Mouse (Mus musculus) olfactory bulb, adult 2 months (tissue): ENCODE results near the gene Arhgap10. TPM values are rescaled to one million over a fixed set of nuclear protein-coding genes. Genes with fewer than 3 reads are reported as not detected.

Experiments
- H3K27ac ChIP-seq: fragments of 200-500 bp; 2 replicates; pipeline ENCODE4 v1.5.1; 2012; ENCODE audit warnings: low read depth, low read length; ENCODE audit not compliant: insufficient read depth
- H3K4me1 ChIP-seq: fragments of 200-500 bp; 2 replicates; pipeline ENCODE4 v1.6.1; 2012; ENCODE audit warnings: low read length; ENCODE audit not compliant: control insufficient read depth, insufficient read depth
- H3K4me3 ChIP-seq: fragments of 200-500 bp; 2 replicates; pipeline ENCODE4 v1.5.1; 2012; ENCODE audit warnings: mild to moderate bottlenecking, low read depth, low read length, moderate library complexity; ENCODE audit not compliant: insufficient read depth
- CTCF ChIP-seq: fragments of 200-500 bp; IDR thresholded peaks from 2 replicates; pipeline ENCODE4 v1.5.1; 2012; ENCODE audit warnings: low read depth, mild to moderate bottlenecking, low read length, moderate library complexity; ENCODE audit not compliant: insufficient read depth
- POLR2A ChIP-seq: fragments of 200-500 bp; IDR thresholded peaks from 2 replicates; pipeline ENCODE4 v1.6.1; 2012; ENCODE audit warnings: mild to moderate bottlenecking, low read depth, low read length, moderate library complexity; ENCODE audit not compliant: insufficient read depth
- WGBS: fragments of 180-500 bp; shearing (Covaris S2); methylation state at CpG from one replicate; pipeline ENCODE4 v1.1.7; 2018; 5-methylcytosine and 5-hydroxymethylcytosine counted together
- polyA plus RNA-seq: library from polyadenylated mRNA; stranded (reverse); fragments of >200 nt; gene quantifications from 2 replicates; pipeline ENCODE4 v1.2.4, GENCODE M21; 2012; ENCODE audit warnings: low replicate concordance; ENCODE audit not compliant: missing spikeins, insufficient read depth, insufficient read length

The Arhgap10 gene
- polyA plus RNA-seq, 1 experiment, result not detected

DNA sequence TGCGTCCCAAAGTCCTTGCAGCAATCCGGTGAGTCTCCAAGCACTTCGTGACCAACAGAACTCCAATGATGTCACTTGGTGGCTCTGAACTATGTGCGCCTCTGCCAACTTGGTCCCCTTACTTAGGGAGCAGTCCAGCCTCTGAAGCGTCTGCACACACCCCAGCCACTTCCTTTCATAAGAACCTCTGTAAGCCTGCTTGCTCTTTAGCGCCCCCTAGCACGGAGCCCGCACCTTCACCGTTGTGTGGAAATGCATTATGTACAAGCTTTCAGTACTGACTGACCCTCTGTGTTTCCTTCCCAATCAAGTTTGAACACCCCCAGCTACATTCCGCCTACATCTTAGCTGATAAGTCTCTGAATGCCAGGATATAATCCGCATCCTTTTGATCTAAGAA, 138.5 kb downstream of the Arhgap10 start:
- WGBS, result 64% methylated on average over 11 of the region's 11 CpGs
- H3K27ac ChIP-seq, result no peak overlapping the region
- H3K4me1 ChIP-seq, result peaks cover 4% of the 10 kb centered on the region
- H3K4me3 ChIP-seq, result no peak overlapping the region
- TF ChIP-seq CTCF (no peak), POLR2A (no peak)

DNA sequence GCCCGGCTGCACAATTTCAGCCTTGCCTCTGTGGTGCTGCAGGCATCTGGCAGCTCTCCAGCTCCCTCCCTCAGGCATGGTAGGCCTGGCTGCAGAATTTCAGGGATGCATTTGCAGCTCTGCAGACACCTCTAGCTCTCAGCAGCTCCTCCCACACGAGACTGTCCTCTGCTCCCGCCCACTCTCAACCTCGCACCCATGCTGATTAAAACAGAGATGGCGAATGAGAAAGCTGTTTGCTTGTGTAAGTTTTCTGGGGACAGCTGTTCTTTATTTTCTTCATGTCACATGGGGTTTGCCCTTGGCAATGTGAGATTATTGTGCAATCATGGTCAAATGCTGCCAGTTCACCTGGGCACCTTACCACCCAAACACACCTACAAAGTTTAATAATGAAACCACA, 141.3 kb downstream of the Arhgap10 start:
- WGBS, result 26% methylated on average over 5 of the region's 5 CpGs
- no peak for TF ChIP-seq POLR2A
- TF ChIP-seq CTCF, result no peak
- Histone ChIP-seq H3K4me1 (peaks cover 4% of the 10 kb centered on the region), H3K27ac (no peak overlapping the region), H3K4me3 (no peak overlapping the region)

DNA sequence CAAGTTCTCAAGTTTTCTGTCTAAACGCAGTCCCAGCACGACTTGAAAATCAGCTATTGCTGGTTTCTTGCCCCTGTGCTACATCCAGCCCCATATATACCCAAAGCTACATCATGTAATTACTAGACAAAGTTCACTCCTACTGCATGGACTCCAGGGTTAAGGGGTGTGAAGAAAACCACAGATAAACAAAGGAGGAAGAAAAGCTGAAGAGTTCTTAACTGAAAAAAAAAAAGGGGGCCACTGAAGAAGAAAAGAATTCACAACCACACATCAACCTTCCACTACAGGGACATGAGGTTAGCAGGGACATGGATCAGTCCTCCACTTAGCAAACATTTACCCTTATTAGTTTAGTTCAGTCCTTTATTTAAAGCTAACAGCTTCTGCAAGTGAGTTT, 141.8 kb downstream of the Arhgap10 start:
- Histone ChIP-seq H3K27ac (no peak overlapping the region), H3K4me1 (peaks cover 4% of the 10 kb centered on the region), H3K4me3 (no peak overlapping the region)
- WGBS, result 59% methylated on average over 2 of the region's 2 CpGs
- no peak for TF ChIP-seq CTCF

DNA sequence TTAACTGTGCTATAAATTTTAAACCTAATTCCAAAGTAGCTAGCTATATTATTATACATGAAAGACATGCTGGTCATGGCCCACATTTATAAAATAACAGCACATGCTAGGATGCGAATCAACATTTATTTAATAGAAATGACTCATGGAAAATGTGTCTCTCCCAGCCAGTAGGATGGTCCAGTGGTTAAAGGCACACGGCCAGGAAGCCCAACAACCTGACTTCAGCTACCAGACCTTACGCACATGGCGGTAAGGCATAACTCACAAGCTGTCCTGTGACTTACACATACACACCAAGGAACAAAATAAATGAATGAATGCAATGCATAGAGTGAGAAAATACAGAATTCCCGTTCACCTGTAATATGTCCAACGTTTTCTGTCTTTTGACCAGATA, 146.7 kb downstream of the Arhgap10 start:
- Histone ChIP-seq H3K27ac (no peak overlapping the region), H3K4me3 (no peak overlapping the region), H3K4me1 (no peaks in the 10 kb centered on the region)
- 89% methylated on average over 6 of the region's 6 CpGs for WGBS
- no peak for TF ChIP-seq POLR2A

DNA sequence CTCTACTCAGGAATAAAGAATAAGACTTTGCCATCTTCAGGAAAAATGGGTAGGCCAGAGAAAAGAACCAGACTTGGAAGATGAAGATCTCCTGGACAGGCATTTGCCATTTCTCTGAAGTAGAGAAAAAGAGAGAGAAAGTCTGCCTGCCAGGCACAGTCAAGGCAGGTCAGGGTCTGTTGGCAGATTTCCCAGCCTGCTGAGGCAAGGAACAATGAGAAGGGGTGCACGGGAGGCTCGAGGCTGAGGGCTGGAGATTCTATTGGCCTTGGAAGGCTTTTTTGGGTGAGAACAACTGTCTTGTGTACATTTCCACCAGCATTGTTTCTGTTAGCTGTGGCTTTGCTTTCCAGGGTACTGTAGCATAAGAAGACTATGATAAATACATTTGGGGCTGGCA, 147.4 kb downstream of the Arhgap10 start:
- TF ChIP-seq CTCF, result no peak
- TF ChIP-seq POLR2A, result no peak
- WGBS, result 33% methylated on average over 2 of the region's 2 CpGs
- Histone ChIP-seq H3K4me3 (no peak overlapping the region), H3K4me1 (no peaks in the 10 kb centered on the region), H3K27ac (no peak overlapping the region)

DNA sequence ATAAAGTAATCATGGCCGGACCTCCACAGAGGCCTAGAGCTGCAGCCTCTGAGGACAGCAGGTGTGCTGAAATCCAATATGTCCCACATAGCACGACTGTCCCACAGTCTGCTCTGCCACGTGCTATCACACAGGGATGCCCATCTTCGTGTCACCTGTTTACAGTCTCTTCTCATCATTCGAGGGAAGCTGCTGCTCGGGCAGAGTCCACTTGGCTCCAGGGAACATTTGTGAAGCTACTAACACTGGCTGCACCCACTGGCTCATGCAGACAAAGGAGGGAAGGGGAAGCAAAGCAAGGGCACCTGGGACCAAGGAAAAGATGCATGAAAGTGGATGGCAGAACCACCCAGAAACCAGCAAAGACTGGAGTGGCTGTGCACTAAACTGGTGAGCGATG, 148.1 kb downstream of the Arhgap10 start:
- WGBS, result 91% methylated on average over 7 of the region's 7 CpGs
- Histone ChIP-seq H3K4me3 (no peak overlapping the region), H3K27ac (no peak overlapping the region), H3K4me1 (no peaks in the 10 kb centered on the region)
- no peak for TF ChIP-seq POLR2A
- TF ChIP-seq CTCF, result no peak

DNA sequence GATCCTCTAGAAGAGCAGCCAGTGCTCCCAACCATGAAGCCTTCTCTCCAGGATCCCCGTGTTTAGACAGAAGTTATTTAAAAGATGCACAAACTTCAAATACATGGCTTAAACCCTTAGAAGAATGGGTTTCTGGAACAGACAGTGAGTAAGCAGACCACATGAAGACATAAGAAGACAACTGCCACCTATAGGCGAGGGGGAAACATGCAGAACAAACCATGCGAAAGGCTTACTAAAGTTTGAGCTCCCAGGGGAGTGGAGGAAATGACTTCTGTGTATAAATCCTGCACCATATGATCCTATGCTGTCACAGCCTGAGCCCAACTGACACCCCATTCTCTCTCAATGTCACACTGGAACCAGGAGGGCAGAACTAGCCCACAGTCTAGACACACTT, 150.7 kb downstream of the Arhgap10 start:
- 75% methylated on average over 3 of the region's 3 CpGs for WGBS
- TF ChIP-seq CTCF, result no peak
- TF ChIP-seq POLR2A, result no peak
- H3K4me1 ChIP-seq, result no peaks in the 10 kb centered on the region
- no peak overlapping the region for H3K4me3 ChIP-seq
- H3K27ac ChIP-seq, result no peak overlapping the region

DNA sequence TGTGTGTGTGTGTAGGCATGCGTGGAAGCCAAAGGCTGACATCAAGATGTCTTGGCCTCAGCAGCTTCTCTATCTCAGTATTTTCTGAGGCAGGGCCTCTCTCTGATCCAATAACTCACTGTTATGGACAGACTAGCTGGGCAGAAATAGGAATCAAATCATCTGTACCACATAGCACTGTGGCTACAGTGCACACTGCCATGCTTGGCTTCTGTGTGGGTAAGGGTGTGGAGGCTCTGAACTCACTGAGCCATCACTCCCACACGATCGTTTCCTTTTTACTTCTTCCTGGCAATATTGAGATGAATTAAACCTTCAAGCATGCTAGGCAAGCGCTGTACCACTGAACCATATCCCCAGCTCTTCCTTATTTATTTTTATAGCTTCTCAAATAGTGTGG, 151.3 kb downstream of the Arhgap10 start:
- 88% methylated on average over 4 of the region's 4 CpGs for WGBS
- Histone ChIP-seq H3K27ac (no peak overlapping the region), H3K4me3 (no peak overlapping the region), H3K4me1 (no peaks in the 10 kb centered on the region)
- TF ChIP-seq POLR2A (no peak), CTCF (no peak)

DNA sequence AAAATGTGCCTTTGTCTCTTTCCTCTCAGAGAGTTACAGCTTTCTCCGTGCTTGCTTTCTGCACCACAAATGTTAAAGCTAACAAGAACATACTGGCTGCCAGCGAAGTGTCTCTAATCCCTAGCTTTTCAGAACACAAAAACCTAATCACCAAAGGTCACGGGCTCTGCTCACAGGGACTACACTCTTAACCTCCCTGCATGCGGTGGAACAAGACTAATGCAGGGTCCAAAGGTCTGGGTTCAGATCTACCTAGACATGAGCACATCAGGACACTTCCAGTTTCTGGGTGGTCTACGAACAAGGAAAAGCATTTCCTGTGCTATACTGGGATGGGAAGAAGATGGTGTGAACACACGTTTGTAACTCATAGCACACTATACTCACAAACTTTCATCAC, 151.8 kb downstream of the Arhgap10 start:
- 80% methylated on average over 6 of the region's 6 CpGs for WGBS
- Histone ChIP-seq H3K4me1 (no peaks in the 10 kb centered on the region), H3K4me3 (no peak overlapping the region), H3K27ac (no peak overlapping the region)
- TF ChIP-seq CTCF (no peak), POLR2A (no peak)

DNA sequence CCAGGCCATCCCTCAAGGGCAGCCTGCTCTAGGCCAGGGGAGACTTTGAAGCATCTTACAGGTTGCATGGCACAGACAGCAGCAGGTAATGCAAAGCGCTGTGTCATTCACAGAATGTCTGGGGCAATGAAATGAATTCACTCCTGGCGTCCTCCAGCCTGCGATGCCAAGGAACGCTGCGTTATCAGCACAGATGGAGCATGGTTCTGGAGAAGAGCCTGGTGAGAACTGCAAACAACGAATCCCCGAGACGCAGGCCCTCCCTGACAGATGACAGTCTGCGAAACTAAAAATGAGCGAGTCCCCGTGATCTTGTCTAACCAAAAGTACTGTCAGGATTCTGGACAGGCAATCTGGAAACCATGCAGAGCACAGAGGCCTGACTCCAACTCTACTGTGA, 153.3 kb downstream of the Arhgap10 start:
- WGBS, result 93% methylated on average over 11 of the region's 11 CpGs
- TF ChIP-seq CTCF, result no peak
- TF ChIP-seq POLR2A, result no peak

DNA sequence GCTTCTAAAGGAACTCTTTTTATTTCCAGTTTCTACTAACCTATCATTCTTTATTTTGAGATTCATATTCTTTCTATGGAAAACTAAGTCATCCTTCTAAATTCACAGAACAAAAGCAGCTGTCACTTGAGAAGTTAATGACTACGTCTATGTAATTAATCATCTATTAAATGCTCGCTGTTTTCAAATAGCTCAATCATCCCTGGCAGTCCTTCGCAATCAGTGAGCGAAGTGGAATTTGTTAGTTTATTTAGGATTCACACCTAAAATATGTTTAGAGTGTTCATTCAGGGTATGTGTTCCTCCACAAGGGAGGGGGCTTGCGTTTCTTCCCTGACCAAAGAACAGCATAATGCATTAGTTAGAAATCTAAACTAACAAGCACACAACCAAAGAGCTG, 156.9 kb downstream of the Arhgap10 start:
- TF ChIP-seq POLR2A (no peak), CTCF (no peak)
- WGBS, result 65% methylated on average over 5 of the region's 5 CpGs
- H3K4me3 ChIP-seq, result no peak overlapping the region
- H3K27ac ChIP-seq, result no peak overlapping the region
- H3K4me1 ChIP-seq, result no peaks in the 10 kb centered on the region

More for the DNA sequence above, 153.3 kb downstream of the Arhgap10 start:
- Histone ChIP-seq H3K4me1 (no peaks in the 10 kb centered on the region), H3K4me3 (no peak overlapping the region), H3K27ac (no peak overlapping the region)
